ENCODE assay signal across 8 mouse cellular contexts in genomic region chr17:5795878-5796277, GRCm38 (mm10). TPM values are rescaled to one million over a fixed set of nuclear protein-coding genes. Genes with fewer than 3 reads are reported as not detected.
DNase-seq lines count a peak whose midpoint lies in the region; ATAC-seq and TF ChIP-seq lines count a peak whose summit lies in the region.

No protein-coding gene starts in this region.

- H3K9me3 ChIP-seq in G1E (replicated peaks), result no peaks in the 10 kb centered on the region
- H3K9me3 ChIP-seq in forebrain, embryonic 12.5 days, result no peaks in the 10 kb centered on the region
- H3K9me3 ChIP-seq in hindbrain, embryonic 10.5 days, result no peaks in the 10 kb centered on the region
- H3K9me3 ChIP-seq in lung, embryonic 14.5 days (ENCODE audit: low read depth, low read length), result no peaks in the 10 kb centered on the region

- DNase-seq in G1E (ENCODE audit: low spot score), result peak; percentile 21
- DNase-seq in c-Kit-positive CD71-positive TER-119-positive erythroid progenitor cells, embryonic 14.5 days (ENCODE audit: low spot score), result peak; percentile 75
- DNase-seq in hindbrain, embryonic 10.5 days (ENCODE audit: low spot score), result peak; percentile 71
- DNase-seq in layer of hippocampus, adult 2 months (ENCODE audit: low spot score in 2 of 2), result peak; percentile 67 to 81
- DNase-seq in lung, embryonic 14.5 days, result peak; percentile 96
- DNase-seq in retina, embryonic 14.5 days (ENCODE audit: low spot score), result peak; percentile 91
- peak; percentile 81 for DNase-seq in thymus, postnatal 25 days

- 8% methylated on average over 5 of the region's 5 CpGs for WGBS in forebrain, embryonic 12.5 days
- 3% methylated on average over 5 of the region's 5 CpGs for WGBS in hindbrain, embryonic 10.5 days
- 3% methylated on average over 5 of the region's 5 CpGs for WGBS in lung, embryonic 14.5 days

- ATAC-seq in G1E (ENCODE audit: extremely low read depth, insufficient number of reproducible peaks, low FRiP score, poor library complexity, severe bottlenecking), result no peak; the same call in 1 of the 2 replicates
- peak; percentile 60; the same call in 1 of the 2 replicates for ATAC-seq in forebrain, embryonic 12.5 days (ENCODE audit: low FRiP score)
- ATAC-seq in lung, embryonic 14.5 days (ENCODE audit: insufficient read depth), result peak; percentile 75

- H3K4me1 ChIP-seq in G1E (ENCODE audit: insufficient read depth, low read depth, low read length), result peaks cover 73% of the 10 kb centered on the region
- peaks cover 8% of the 10 kb centered on the region; the same call in 1 of the 2 replicates for H3K4me1 ChIP-seq in forebrain, embryonic 12.5 days
- H3K4me1 ChIP-seq in hindbrain, embryonic 10.5 days (replicated peaks), result 0 out of 2 replicates have a peak, but pooled peaks cover 12% of the 10 kb centered on the region
- no peaks in the 10 kb centered on the region for H3K4me1 ChIP-seq in lung, embryonic 14.5 days (ENCODE audit: insufficient read depth)

- TF ChIP-seq CTCF in G1E (IDR thresholded peaks at IDR 0.05; ENCODE audit: low read depth, low read length), result peak; percentile 83
- TF ChIP-seq CTCF in layer of hippocampus, adult 2 months (conservative IDR thresholded peaks at IDR 0.05), result peak; percentile 99; the same call in 1 of the 2 replicates
- peak; percentile 100 for TF ChIP-seq CTCF in lung, embryonic 14.5 days (IDR thresholded peaks at IDR 0.05; ENCODE audit: low read depth)

- H3K27me3 ChIP-seq in G1E (ENCODE audit: insufficient read depth, low read length), result no peaks in the 10 kb centered on the region; the same call in 1 of the 2 replicates
- H3K27me3 ChIP-seq in forebrain, embryonic 12.5 days, result no peaks in the 10 kb centered on the region
- H3K27me3 ChIP-seq in hindbrain, embryonic 10.5 days (ENCODE audit: insufficient read depth, poor library complexity, severe bottlenecking), result no peaks in the 10 kb centered on the region
- H3K27me3 ChIP-seq in lung, embryonic 14.5 days (ENCODE audit: insufficient read depth, low read length), result no peaks in the 10 kb centered on the region

- H3K9ac ChIP-seq in forebrain, embryonic 12.5 days, result no peak overlapping the region
- H3K9ac ChIP-seq in lung, embryonic 14.5 days, result no peak overlapping the region

- H3K36me3 ChIP-seq in G1E (replicated peaks), result peaks cover 4% of the 10 kb centered on the region
- H3K36me3 ChIP-seq in forebrain, embryonic 12.5 days (replicated peaks), result no peaks in the 10 kb centered on the region
- no peaks in the 10 kb centered on the region for H3K36me3 ChIP-seq in hindbrain, embryonic 10.5 days
- no peaks in the 10 kb centered on the region for H3K36me3 ChIP-seq in lung, embryonic 14.5 days (ENCODE audit: insufficient read depth)

- H3K27ac ChIP-seq in forebrain, embryonic 12.5 days, result no peak overlapping the region
- no peak overlapping the region for H3K27ac ChIP-seq in hindbrain, embryonic 10.5 days
- no peak overlapping the region for H3K27ac ChIP-seq in layer of hippocampus, adult 2 months
- H3K27ac ChIP-seq in lung, embryonic 14.5 days (ENCODE audit: low read depth), result no peak overlapping the region

- no peak overlapping the region for H3K4me3 ChIP-seq in G1E (ENCODE audit: low read depth, low read length)
- no peak overlapping the region for H3K4me3 ChIP-seq in forebrain, embryonic 12.5 days (replicated peaks)
- H3K4me3 ChIP-seq in hindbrain, embryonic 10.5 days, result no peak overlapping the region
- no peak overlapping the region for H3K4me3 ChIP-seq in layer of hippocampus, adult 2 months
- H3K4me3 ChIP-seq in lung, embryonic 14.5 days (ENCODE audit: low read depth, low read length), result no peak overlapping the region

- no peak overlapping the region for H3K4me2 ChIP-seq in forebrain, embryonic 12.5 days
- no peak overlapping the region for H3K4me2 ChIP-seq in lung, embryonic 14.5 days

RNA-seq across cellular contexts. Expression of gene Snx9, which starts 45.3 kb away (rescaled TPM):
- 55.5 and 59.7 TPM in 2 replicates for total RNA-seq in G1E (2014; fragmentation: Nextera tagmentation)
- 41.1 and 46.7 TPM in 2 replicates for total RNA-seq in G1E (2017)
- polyA plus RNA-seq in G1E (2012), result 26.7 and 28.0 TPM in 2 replicates
- polyA plus RNA-seq in forebrain, embryonic 12.5 days (2016; fragmentation: Nextera tagmentation; extraction: Ambion mirVana), result 12.1 and 15.1 TPM in 2 replicates
- polyA plus RNA-seq in hindbrain, embryonic 10.5 days (2016; fragmentation: Nextera tagmentation; extraction: Ambion mirVana), result 12.7 and 14.5 TPM in 2 replicates
- total RNA-seq in layer of hippocampus, adult 2 months (2021), result 10 to 100 TPM; 15.6 to 16.1 TPM
- polyA plus RNA-seq in lung, embryonic 14.5 days (2014; fragmentation: Nextera tagmentation; extraction: Ambion mirVana), result 37.0 and 38.8 TPM in 2 replicates

Comparison
In these comparisons a context has a peak if more than half of its experiments do, and no peak if none do; other contexts are left out.
1. DNase-seq: peak in every context shown above with its lines; median percentile 96 in lung, embryonic 14.5 days; 91 in retina, embryonic 14.5 days; 81 in thymus, postnatal 25 days; 75 in c-Kit-positive CD71-positive TER-119-positive erythroid progenitor cells, embryonic 14.5 days; 74 in layer of hippocampus, adult 2 months; 71 in hindbrain, embryonic 10.5 days; 21 in G1E.